Mouse (Mus musculus) CH12.LX (cell line): ENCODE results near the gene Erap1. TPM values are rescaled to one million over a fixed set of nuclear protein-coding genes. Genes with fewer than 3 reads are reported as not detected.

Experiments used
- DNase-seq: peaks from one replicate; pipeline ENCODE4 v3.0.0-alpha.2; 2013; ENCODE audit errors: extremely low read depth
- H3K27ac ChIP-seq: 2 replicates; pipeline ENCODE4 v1.5.1; 2012; ENCODE audit warnings: low read depth, mild to moderate bottlenecking, control low read depth, moderate library complexity; ENCODE audit not compliant: insufficient read depth
- H3K27me3 ChIP-seq: replicated peaks from 2 replicates; pipeline ENCODE3; 2012; ENCODE audit warnings: inconsistent platforms
- H3K36me3 ChIP-seq, 2 experiments: replicated peaks in 1 of 2; 2 replicates each; pipeline versions ENCODE3 to v1.6.1; 2012; ENCODE audit warnings: inconsistent platforms in 1 of 2, low read length in 1 of 2, mild to moderate bottlenecking in 1 of 2, mixed read lengths in 1 of 2, moderate library complexity in 1 of 2; ENCODE audit not compliant: control insufficient read depth in 1 of 2, insufficient read depth in 1 of 2
- H3K4me1 ChIP-seq, 2 experiments: 2 replicates each; pipeline ENCODE4 v1.6.1; 2012; ENCODE audit warnings: inconsistent platforms in 1 of 2, moderate library complexity in 1 of 2; ENCODE audit not compliant: insufficient read depth in 2 of 2, control insufficient read depth in 1 of 2
- H3K4me2 ChIP-seq: 2 replicates; pipeline ENCODE4 v1.6.1; 2012; ENCODE audit warnings: low read depth, mild to moderate bottlenecking, control low read depth; ENCODE audit not compliant: poor library complexity, insufficient read depth, severe bottlenecking
- H3K4me3 ChIP-seq, 3 experiments: fragments of 150-350 bp in 1 of 3; sonication (generic) in 1 of 3; replicated peaks in 1 of 3; 2 replicates each; pipeline versions ENCODE3 to v1.5.1; 2011 to 2012; ENCODE audit warnings: low read depth in 2 of 3, low read length in 2 of 3, mild to moderate bottlenecking in 2 of 3, moderate library complexity in 2 of 3, control low read depth in 1 of 3, improper control_type of control experiment in 1 of 3, inconsistent platforms in 1 of 3, mixed read lengths in 1 of 3; ENCODE audit not compliant: poor library complexity in 1 of 3
- H3K79me2 ChIP-seq: replicated peaks from 2 replicates; pipeline ENCODE4 v1.6.1; 2012; ENCODE audit warnings: mild to moderate bottlenecking, moderate library complexity; ENCODE audit not compliant: control insufficient read depth, poor library complexity, insufficient read depth, severe bottlenecking; ENCODE audit errors: extremely low read depth
- H3K9ac ChIP-seq: 2 replicates; pipeline ENCODE4 v1.6.1; 2012; ENCODE audit warnings: low read depth, mild to moderate bottlenecking, control low read depth, moderate library complexity; ENCODE audit not compliant: insufficient read depth
- H3K9me3 ChIP-seq: replicated peaks from 2 replicates; pipeline ENCODE3; 2012; ENCODE audit warnings: low read length, inconsistent platforms, mixed read lengths
- CHD1 ChIP-seq: IDR thresholded peaks from 2 replicates; pipeline ENCODE4 v1.6.1; 2012; ENCODE audit warnings: low read depth, low read length, improper control_type of control experiment, inconsistent platforms
- CHD2 ChIP-seq: IDR thresholded peaks from 2 replicates; pipeline ENCODE4 v1.6.1; 2011; ENCODE audit warnings: low read length, improper control_type of control experiment
- JUN ChIP-seq: IDR thresholded peaks from 2 replicates; pipeline ENCODE4 v1.6.1; 2011; ENCODE audit warnings: low read depth, mild to moderate bottlenecking, low read length, improper control_type of control experiment, moderate library complexity; ENCODE audit not compliant: insufficient read depth
- MAFK ChIP-seq: IDR thresholded peaks from 2 replicates; pipeline ENCODE4 v1.6.1; 2011; ENCODE audit warnings: low read length, improper control_type of control experiment; ENCODE audit not compliant: insufficient replicate concordance
- MEF2A ChIP-seq: IDR thresholded peaks from 2 replicates; pipeline ENCODE4 v1.6.1; 2014; ENCODE audit warnings: low read depth, mild to moderate bottlenecking, inconsistent platforms, low read length, improper control_type of control experiment, borderline replicate concordance
- TCF12 ChIP-seq: IDR thresholded peaks from 2 replicates; pipeline ENCODE4 v1.6.1; 2014; ENCODE audit warnings: low read depth, mild to moderate bottlenecking, inconsistent platforms, low read length, improper control_type of control experiment
- dilution Hi-C: fragments of 300-500 bp; cut with MboI; formaldehyde crosslinking; loops from 2 replicates; pipeline ENCODE4 v1.14.3; 2020; ENCODE audit warnings: low sequenced_read_pairs; ENCODE audit not compliant: extremely low pct_unique_long_range_greater_than_20kb, extremely low pct_ligation_motif_present
- in situ Hi-C: fragments of 300-500 bp; cut with MboI; formaldehyde crosslinking; loops from 3 replicates; pipeline ENCODE4 v1.14.3; 2019; ENCODE audit warnings: low sequenced_read_pairs, low pct_ligation_motif_present, low pct_unique_long_range_greater_than_20kb, mixed read lengths
- polyA plus RNA-seq: library from polyadenylated mRNA; unstranded; fragments of >175 nt; gene quantifications from 2 replicates; pipeline ENCODE4 v1.2.1, GENCODE M21; 2012; ENCODE audit warnings: low read depth; ENCODE audit not compliant: insufficient read length
- total RNA-seq, 2 experiments: library from RNA; depleted of rRNA; stranded (reverse); fragments of 300-350 nt in 1 of 2; fragments of >200 nt in 1 of 2; gene quantifications; 2 replicates each; pipeline ENCODE4 v1.2.3; 2012 to 2014

Erap1 gene
- total and polyA plus RNA-seq, 3 experiments = 65.9 to 114 (median 75.2) TPM

DNA sequence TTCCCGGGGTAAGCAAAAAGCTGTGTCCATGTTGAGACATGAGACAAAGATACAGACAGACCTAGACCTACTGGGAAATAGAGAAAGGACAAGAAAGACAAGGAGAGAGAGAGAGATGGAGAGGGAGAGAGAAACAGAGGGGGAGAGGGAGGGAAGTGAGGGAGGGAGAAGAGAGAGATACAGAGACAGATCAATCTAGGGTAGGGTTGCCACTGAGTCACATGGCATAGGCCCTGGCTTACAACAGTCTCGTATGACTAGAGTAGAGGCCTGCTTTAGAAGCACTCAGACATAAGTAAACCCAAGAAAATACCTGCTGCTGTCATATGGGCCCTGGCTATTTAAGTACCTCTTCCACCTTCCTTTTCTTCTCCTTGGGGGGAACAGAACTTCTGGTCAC lies 97.0 kb downstream of the Erap1 start:
- Histone ChIP-seq H3K79me2 (no peaks in the 10 kb centered on the region), H3K4me3 (no peak overlapping the region), H3K36me3 (peaks cover 30 to 62% of the 10 kb centered on the region in 2 experiments)
- dilution Hi-C loops = no loop called here
- TF ChIP-seq MAFK (no peak), JUN (no peak), CHD1 (no peak), MEF2A (no peak), TCF12 (no peak), CHD2 (no peak)
- TF ChIP-seq, all 38 proteins: peak for 0
- Histone ChIP-seq H3K4me1 (no peaks in the 10 kb centered on the region), H3K27me3 (no peaks in the 10 kb centered on the region), H3K9me3 (no peaks in the 10 kb centered on the region), H3K27ac (no peak overlapping the region), H3K9ac (no peak overlapping the region), H3K4me2 (no peak overlapping the region)
- DNase-seq = no peak
- in situ Hi-C loops = no loop called here

Other genes with a start within 250 kb of the Erap1 start
- gene Zfp72, start 248.7 kb upstream of the Erap1 start, total RNA-seq (2012; rRNA removed) = 0.85 and 1.2 TPM in 2 replicates
- 6.9 and 8.5 TPM in 2 replicates for gene Zfp72, start 248.7 kb upstream of the Erap1 start, total RNA-seq (2014; rRNA removed)
- 2.4 and 3.0 TPM in 2 replicates for gene Zfp72, start 248.7 kb upstream of the Erap1 start, polyA plus RNA-seq
- 947 and 1,147 TPM in 2 replicates for gene Ftl1-ps1, start 239.9 kb upstream of the Erap1 start, total RNA-seq (2012; rRNA removed)
- gene Ftl1-ps1, start 239.9 kb upstream of the Erap1 start, total RNA-seq (2014; rRNA removed) = 1,091 and 1,319 TPM in 2 replicates
- gene Ftl1-ps1, start 239.9 kb upstream of the Erap1 start, polyA plus RNA-seq = 2,498 and 2,868 TPM in 2 replicates
- gene Zfp825, start 145.6 kb upstream of the Erap1 start, total RNA-seq (2012; rRNA removed) = 7.4 and 9.0 TPM in 2 replicates
- 22.5 and 30.6 TPM in 2 replicates for gene Zfp825, start 145.6 kb upstream of the Erap1 start, total RNA-seq (2014; rRNA removed)
- 10.3 and 10.9 TPM in 2 replicates for gene Zfp825, start 145.6 kb upstream of the Erap1 start, polyA plus RNA-seq
- gene Cast, start 169.2 kb downstream of the Erap1 start, total RNA-seq (2012; rRNA removed) = 13.1 and 15.3 TPM in 2 replicates
- gene Cast, start 169.2 kb downstream of the Erap1 start, total RNA-seq (2014; rRNA removed) = 21.0 and 25.2 TPM in 2 replicates
- gene Cast, start 169.2 kb downstream of the Erap1 start, polyA plus RNA-seq = 24.9 and 32.5 TPM in 2 replicates